Mouse (Mus musculus) myocyte (in vitro differentiated cells): ENCODE measurements at regions not wholly inside any gene's neighbourhood (a gene's known extent, or its start where the extent isn't known, plus 50 kb on each side); places are given as distances from the start of the nearest gene placed in this dataset.

Experiments used
- H3K27me3 ChIP-seq: one replicate; pipeline ENCODE4 v1.6.1; 2011; ENCODE audit not compliant: control insufficient read depth, insufficient read depth, insufficient read length
- H3K36me3 ChIP-seq: one replicate; pipeline ENCODE4 v1.6.1; 2011; ENCODE audit not compliant: control insufficient read depth, insufficient read depth
- H3K4me2 ChIP-seq: one replicate; pipeline ENCODE4 v1.6.1; 2011; ENCODE audit warnings: low read depth, control low read depth
- H3K4me3 ChIP-seq: one replicate; pipeline ENCODE4 v1.5.1; 2011; ENCODE audit warnings: mild to moderate bottlenecking, control low read depth, moderate library complexity
- H3K79me2 ChIP-seq: one replicate; pipeline ENCODE4 v1.6.1; 2011; ENCODE audit not compliant: control insufficient read depth, insufficient read depth
- H3ac ChIP-seq: one replicate; pipeline ENCODE4 v1.6.1; 2011; ENCODE audit not compliant: control insufficient read depth, insufficient read length
- CEBPB ChIP-seq: IDR thresholded peaks from 2 replicates; pipeline ENCODE4 v1.6.1; 2011; ENCODE audit warnings: mild to moderate bottlenecking, moderate library complexity; ENCODE audit not compliant: poor library complexity, insufficient read depth, severe bottlenecking
- E2F4 ChIP-seq: IDR thresholded peaks from one replicate; pipeline ENCODE4 v1.6.1; 2011; ENCODE audit warnings: mild to moderate bottlenecking, control low read depth, moderate library complexity; ENCODE audit not compliant: insufficient read depth
- MAX ChIP-seq: IDR thresholded peaks from one replicate; pipeline ENCODE4 v1.6.1; 2011; ENCODE audit warnings: low read depth, mild to moderate bottlenecking, control low read depth
- MYOD1 ChIP-seq, 3 experiments: IDR thresholded peaks; one replicate each; pipeline ENCODE4 v1.6.1; 2011; ENCODE audit warnings: control low read depth in 2 of 3, low read depth in 2 of 3, mild to moderate bottlenecking in 2 of 3, moderate library complexity in 1 of 3; ENCODE audit not compliant: insufficient read length in 2 of 3, control insufficient read depth in 1 of 3
- MYOG ChIP-seq, 3 experiments: IDR thresholded peaks; one replicate each; pipeline ENCODE4 v1.6.1; 2011; ENCODE audit warnings: control low read depth in 2 of 3, low read depth in 2 of 3, mild to moderate bottlenecking in 2 of 3; ENCODE audit not compliant: insufficient read length in 2 of 3, control insufficient read depth in 1 of 3, insufficient read depth in 1 of 3
- POLR2A ChIP-seq: IDR thresholded peaks from one replicate; pipeline ENCODE4 v1.6.1; 2011; ENCODE audit warnings: low read depth, mild to moderate bottlenecking, control low read depth, moderate library complexity; ENCODE audit not compliant: insufficient read length
- POLR2AphosphoS2 ChIP-seq: IDR thresholded peaks from one replicate; pipeline ENCODE4 v1.6.1; 2011; ENCODE audit warnings: low read depth, control low read depth; ENCODE audit not compliant: insufficient read length
- REST ChIP-seq: IDR thresholded peaks from one replicate; pipeline ENCODE4 v1.6.1; 2011; ENCODE audit warnings: mild to moderate bottlenecking, control low read depth, moderate library complexity; ENCODE audit not compliant: insufficient read depth, insufficient read length
- SRF ChIP-seq: IDR thresholded peaks from one replicate; pipeline ENCODE4 v1.6.1; 2011; ENCODE audit warnings: low read depth; ENCODE audit not compliant: control insufficient read depth, insufficient read length
- TCF12 ChIP-seq: IDR thresholded peaks from one replicate; pipeline ENCODE4 v1.6.1; 2011; ENCODE audit warnings: mild to moderate bottlenecking, control low read depth; ENCODE audit not compliant: poor library complexity, insufficient read depth, severe bottlenecking
- TCF3 ChIP-seq: IDR thresholded peaks from one replicate; pipeline ENCODE4 v1.6.1; 2011; ENCODE audit warnings: low read depth, control low read depth; ENCODE audit not compliant: insufficient read length
- USF1 ChIP-seq: IDR thresholded peaks from one replicate; pipeline ENCODE4 v1.6.1; 2011; ENCODE audit warnings: low read depth, mild to moderate bottlenecking, control low read depth, moderate library complexity

DNA sequence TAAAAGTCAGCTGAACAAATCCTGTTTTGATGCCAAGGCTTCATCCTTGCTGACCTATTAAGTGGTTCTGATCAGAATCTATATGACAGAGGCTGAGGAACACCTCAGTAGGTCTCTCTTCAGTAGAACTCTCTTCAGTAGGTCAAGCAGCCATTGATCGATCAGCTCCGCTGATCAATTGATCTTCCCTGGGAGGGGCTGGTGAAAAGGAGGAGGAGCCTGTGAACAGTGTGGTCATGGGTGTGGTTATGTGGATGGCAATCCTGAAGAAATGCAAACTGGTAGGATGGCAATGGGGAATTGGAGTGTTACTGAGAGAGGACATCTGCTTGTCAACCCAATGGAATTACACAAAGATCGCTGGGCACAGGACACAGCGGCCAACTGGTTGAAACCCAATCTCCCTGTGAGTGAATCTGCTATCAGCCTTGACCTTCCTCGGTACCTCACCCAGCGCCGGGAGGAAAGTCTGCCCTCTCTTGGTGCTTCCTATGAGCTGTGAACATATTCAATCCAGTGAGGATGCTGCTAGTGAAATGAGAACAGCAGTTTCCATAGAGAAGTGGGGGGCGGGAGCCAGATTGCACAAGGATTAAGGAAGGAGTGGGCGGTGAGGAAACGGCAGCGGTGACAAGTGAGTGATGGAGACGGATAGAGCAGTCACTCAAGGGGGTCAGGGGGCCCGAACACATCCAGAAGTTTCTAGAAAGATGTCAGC lies 213.9 kb downstream of the 3100002H09Rik start:
- Histone ChIP-seq H3K36me3 (no peaks in the 10 kb centered on the region), H3K4me2 (no peak overlapping the region), H3K27me3 (no peaks in the 10 kb centered on the region), H3K79me2 (no peaks in the 10 kb centered on the region), H3ac (no peak overlapping the region), H3K4me3 (no peak overlapping the region)
- TF ChIP-seq POLR2AphosphoS2 (no peak), CEBPB (no peak), TCF12 (no peak), POLR2A (no peak), USF1 (no peak)

DNA sequence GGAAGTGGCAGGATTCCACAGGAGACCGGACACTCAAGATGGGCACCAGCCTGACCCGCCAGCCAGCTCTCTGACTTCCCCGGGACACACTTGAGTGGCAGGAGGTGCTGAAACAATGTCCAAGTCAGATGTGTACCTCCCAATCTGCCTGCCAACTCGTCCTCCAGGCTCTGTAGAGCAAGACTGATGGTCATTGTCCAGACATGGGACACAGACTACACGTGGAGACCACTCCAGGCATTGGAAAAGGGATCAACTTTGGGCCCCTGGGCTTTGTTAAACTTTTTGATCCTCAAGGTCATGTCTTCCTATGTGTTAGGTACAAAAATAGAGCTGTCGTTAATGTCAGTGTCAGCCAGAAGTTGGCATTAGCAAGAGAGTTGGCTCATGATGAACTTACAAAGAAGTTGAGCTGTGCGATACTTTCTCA lies 214.6 kb downstream of the 3100002H09Rik start:
- no peaks in the 10 kb centered on the region for H3K79me2 ChIP-seq
- no peak for TF ChIP-seq TCF3
- H3K27me3 ChIP-seq = no peaks in the 10 kb centered on the region

DNA sequence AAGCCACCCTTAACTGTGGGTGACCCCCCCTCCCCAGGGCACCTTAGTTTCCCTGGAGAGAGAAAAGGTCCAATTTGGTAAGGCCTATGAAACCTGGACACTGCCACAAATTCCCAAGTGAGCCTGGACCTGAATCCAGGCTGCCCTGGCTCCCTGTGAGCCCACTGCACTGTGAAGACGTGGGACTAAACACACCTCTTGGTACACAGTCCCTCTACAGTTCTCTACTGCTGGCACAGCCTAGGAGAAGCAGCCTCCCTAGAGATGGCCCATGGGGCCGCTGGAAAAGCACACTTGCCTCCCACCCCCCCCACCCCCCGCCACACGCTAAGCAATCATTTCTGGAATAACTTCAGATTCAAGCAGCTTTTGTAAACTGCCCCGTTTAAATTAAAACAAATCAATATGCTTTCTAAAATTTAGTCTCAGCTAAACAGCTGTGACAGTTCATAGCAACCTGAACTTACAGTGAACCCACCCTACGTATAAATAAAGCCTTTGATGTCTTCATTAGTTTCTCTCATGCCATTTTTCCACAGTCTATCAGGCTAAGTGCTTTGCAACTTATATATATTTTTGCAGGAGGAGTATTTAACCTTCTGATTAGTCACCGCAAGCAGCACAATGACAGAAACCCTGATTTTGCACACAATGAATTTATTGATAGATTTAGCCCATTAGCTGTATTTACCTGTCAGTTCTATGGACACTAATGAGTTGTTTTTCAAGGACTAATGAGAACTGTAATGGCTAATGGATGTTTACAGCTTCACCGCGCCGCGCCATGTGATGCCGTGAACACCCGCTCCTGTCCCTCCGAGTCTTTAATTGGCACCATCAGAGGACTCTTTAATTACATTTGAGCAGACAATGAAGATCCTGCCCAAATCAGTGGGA lies 215.3 kb downstream of the 3100002H09Rik start:
- no peaks in the 10 kb centered on the region for H3K79me2 ChIP-seq
- H3K4me2 ChIP-seq = no peak overlapping the region
- TF ChIP-seq TCF12 (no peak), MAX (no peak), SRF (no peak), MYOG (IDR thresholded peaks at IDR 0.05; ENCODE audit: control insufficient read depth in 1 of 3, insufficient read depth in 1 of 3, insufficient read length in 2 of 3, low read depth in 2 of 3) (no peak), POLR2AphosphoS2 (no peak)
- H3K27me3 ChIP-seq = no peaks in the 10 kb centered on the region
- H3K4me3 ChIP-seq = no peak overlapping the region
- no peak overlapping the region for H3ac ChIP-seq
- no peaks in the 10 kb centered on the region for H3K36me3 ChIP-seq

More for the DNA sequence above, 214.6 kb downstream of the 3100002H09Rik start:
- Histone ChIP-seq H3K4me3 (no peak overlapping the region), H3K36me3 (no peaks in the 10 kb centered on the region), H3K4me2 (no peak overlapping the region), H3ac (no peak overlapping the region)

DNA sequence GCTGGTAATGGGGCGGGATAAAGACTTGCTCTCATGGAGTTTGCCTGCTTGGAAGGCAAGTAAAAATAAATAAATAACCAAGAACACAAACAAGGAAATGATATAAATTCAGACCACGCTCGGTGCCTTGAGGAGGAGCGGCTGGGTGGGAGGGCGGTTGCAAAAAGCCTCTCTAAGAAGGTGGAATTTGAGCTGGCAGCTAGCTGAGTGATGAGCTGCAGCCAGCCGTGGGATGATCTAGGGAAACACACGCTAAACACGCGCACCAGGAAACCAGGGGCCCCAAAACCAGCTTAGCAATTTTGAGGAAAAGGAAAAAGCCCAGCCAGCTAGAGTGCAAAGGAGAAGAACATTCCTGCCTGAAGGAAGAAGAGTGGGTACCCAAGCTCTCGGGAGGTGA lies 217.0 kb downstream of the 3100002H09Rik start:
- Histone ChIP-seq H3K79me2 (no peaks in the 10 kb centered on the region), H3K27me3 (no peaks in the 10 kb centered on the region), H3K4me3 (no peak overlapping the region), H3K36me3 (no peaks in the 10 kb centered on the region), H3K4me2 (no peak overlapping the region), H3ac (no peak overlapping the region)
- TF ChIP-seq MYOG (IDR thresholded peaks at IDR 0.05; ENCODE audit: control insufficient read depth in 1 of 3, insufficient read depth in 1 of 3, insufficient read length in 2 of 3, low read depth in 2 of 3) (no peak), CEBPB (no peak), MAX (no peak), E2F4 (no peak), POLR2AphosphoS2 (no peak), REST (no peak), SRF (no peak)

DNA sequence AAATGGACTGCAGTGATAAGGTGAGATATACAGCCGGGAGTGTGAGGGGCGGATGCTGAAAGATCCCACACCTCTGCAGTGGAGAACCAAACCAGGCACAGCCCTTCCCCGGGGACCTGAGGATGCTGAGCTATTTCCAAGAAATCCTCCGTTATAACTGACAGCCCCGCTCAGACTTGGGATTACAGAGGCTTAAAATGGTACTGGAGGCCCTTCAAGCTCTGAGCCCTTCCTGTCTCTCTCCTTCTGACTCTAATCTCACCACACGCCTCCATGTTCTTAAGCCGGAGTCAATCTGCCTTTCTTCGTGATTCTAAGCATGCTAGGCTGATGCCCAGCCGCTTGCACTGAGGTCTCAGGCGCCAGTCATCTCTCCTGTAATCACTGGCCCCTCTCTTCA lies 221.5 kb downstream of the 3100002H09Rik start:
- no peak overlapping the region for H3K4me3 ChIP-seq
- no peaks in the 10 kb centered on the region for H3K36me3 ChIP-seq
- H3K27me3 ChIP-seq = no peaks in the 10 kb centered on the region
- H3K79me2 ChIP-seq = no peaks in the 10 kb centered on the region
- no peak overlapping the region for H3ac ChIP-seq
- H3K4me2 ChIP-seq = no peak overlapping the region
- no peak for TF ChIP-seq MYOG (IDR thresholded peaks at IDR 0.05; ENCODE audit: control insufficient read depth in 1 of 3, insufficient read depth in 1 of 3, insufficient read length in 2 of 3, low read depth in 2 of 3)
- no peak for TF ChIP-seq POLR2A
- no peak for TF ChIP-seq SRF
- TF ChIP-seq USF1 = no peak
- no peak for TF ChIP-seq MYOD1 (IDR thresholded peaks at IDR 0.05; ENCODE audit: control insufficient read depth in 1 of 3, insufficient read length in 2 of 3, low read depth in 2 of 3)
- TF ChIP-seq POLR2AphosphoS2 = no peak
- TF ChIP-seq CEBPB = no peak
- no peak for TF ChIP-seq TCF3
- no peak for TF ChIP-seq TCF12
- TF ChIP-seq REST = no peak
- no peak for TF ChIP-seq MAX
- TF ChIP-seq E2F4 = no peak
